Mouse (Mus musculus) cerebellum, adult 18-20 months (tissue): ENCODE measurements around the gene Tet2.
A peak's percentile ranks its signal among the peaks of the same experiment; 100 is the strongest.
"Not testable (repeated sequence)": the region's sequence is repeated elsewhere in the genome, so short reads cannot be mapped to it uniquely, and the experiment has no call there.

Experiments
- DNase-seq, 2 experiments: peaks; one replicate each; pipeline ENCODE4 v3.0.0; 2021

Tet2 gene

DNA sequence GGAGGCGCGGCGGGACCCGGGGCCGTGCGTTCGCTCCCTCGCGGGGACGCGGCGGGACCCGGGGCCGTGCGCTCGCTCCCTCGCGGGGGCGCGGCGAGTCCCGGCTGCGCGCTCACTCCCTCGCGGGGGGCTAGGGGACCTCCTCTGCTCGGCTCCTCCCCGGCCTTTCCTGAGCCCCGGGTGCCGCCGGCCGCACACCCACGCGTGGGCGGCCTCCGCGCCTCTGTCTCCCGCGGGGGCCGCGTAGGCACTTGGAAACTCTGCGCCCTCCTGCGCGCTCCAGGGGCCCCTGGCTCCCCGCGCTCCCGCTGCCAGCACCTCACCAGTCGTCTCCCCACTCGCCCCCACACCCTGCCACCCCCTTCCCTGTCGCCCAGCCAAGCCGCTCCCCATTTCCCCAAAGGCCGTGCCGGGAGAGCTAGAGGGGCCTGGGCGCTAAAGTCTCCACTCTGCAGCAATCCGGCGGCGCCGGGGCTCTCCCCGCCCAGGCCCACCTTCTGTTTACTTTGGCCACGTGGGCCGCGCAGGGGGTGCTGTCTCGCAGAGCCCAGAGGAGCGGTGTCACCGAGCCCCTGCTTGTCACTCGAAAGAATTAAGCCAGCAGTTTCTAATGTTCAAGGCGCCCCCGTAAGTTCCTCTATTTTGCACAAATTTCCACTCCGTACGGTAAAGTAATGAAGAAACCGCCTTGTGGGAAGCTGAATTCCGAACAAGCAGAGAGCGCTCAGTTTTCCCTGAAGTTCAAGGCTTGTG, at the start of gene Tet2:
TSS of gene Tet2 (minus strand) at position 589 of the 753 bp plus-strand sequence.
- DNase-seq = peak in 1 of 2 experiments; percentile 53

DNA sequence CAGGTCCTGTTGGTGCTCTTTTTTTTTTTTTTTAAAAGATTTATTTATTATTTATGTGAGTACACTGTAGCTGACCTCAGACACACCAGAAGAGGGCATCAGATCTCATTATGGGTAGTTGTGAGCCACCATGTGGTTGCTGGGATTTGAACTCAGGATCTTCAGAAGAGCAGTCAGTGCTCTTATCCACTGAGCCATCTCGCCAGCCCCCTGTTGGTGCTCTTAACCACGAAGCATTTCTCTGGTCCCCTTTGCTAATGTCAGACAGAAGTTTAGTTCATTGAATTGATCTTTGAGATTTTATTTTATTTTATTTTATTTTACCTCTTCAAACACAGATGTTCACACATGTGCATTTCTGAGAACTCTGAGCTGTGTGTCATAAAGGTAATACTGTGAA, 48.1 kb upstream of the Tet2 start:
- DNase-seq = not testable (repeated sequence)

DNA sequence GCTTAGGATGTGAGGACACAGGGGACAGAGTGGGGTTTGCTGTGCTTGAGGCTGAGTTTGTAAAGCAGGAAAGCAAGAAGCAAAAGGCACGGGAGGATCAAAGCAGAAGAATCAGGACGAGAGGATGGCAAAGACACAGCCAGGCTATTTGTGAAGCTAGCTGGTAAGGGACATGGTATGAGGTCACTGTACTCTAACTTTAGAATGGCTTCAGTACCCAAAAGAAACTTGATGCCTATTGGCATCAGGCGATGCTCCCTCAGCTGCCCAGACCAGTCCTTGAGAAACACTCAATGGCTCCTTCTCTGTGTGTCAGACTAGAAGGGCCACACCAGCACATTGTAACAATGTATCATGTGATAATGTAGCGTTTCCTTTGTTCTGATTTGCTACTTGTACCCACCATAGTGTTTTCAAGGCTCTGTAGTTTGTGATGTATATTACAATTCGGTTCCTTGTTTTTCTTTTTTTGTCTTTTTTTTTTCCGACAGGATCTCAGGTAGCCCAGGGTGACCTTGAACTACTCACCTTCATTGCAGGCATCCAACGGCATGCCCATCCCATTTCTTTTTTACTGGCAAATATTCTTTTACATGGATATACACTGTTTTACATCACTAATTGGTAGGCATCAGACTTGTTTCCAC, 45.7 kb upstream of the Tet2 start:
- no peak for DNase-seq

DNA sequence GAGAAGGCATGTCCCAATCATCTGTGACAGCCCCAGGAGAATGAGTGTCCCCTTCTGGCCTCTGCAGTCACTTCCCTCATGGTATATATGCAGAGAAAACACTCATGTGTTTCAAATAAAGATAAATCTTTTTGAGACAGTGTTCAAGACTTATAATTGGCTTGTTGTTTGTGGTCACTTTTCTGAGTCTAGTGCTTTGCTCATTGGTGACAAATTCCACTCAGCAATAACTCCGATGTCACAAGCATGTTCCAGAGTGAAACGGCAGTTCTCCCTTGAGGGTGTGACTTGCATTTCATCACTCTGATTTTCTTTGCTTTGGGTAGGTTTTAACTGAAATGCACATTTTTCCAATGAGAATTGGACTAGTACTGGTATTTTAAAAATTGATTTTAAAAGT, 40.1 kb upstream of the Tet2 start:
- no peak for DNase-seq

DNA sequence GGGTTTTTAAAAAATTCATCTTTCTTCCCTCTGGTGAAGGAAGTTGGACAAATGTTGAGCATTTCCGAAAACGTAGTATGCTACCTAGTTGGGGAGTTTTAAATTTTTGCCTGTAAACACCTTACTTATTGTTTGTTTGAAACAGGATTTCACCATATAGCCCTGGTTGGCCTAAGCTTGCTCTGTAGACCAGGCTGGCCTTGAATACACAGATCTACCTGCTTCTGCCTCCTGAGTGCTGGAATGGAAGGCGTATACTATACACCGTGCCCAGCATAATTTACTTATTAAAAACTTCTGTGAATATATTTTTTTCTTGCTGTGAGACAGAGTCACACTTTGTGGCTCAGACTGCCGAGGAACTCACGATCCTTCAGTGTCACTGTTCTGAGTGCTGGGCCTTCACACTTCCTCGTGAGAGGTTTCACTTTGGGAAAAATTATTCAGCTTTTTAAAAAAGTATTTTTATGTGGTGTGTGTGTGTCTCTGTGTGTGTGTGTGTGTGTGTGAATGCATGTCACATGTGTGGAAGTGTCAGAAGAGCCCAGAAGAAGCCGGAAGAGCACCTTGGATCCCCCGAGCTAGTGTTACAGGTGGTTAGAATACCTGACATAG, 38.6 kb upstream of the Tet2 start:
- no peak for DNase-seq

DNA sequence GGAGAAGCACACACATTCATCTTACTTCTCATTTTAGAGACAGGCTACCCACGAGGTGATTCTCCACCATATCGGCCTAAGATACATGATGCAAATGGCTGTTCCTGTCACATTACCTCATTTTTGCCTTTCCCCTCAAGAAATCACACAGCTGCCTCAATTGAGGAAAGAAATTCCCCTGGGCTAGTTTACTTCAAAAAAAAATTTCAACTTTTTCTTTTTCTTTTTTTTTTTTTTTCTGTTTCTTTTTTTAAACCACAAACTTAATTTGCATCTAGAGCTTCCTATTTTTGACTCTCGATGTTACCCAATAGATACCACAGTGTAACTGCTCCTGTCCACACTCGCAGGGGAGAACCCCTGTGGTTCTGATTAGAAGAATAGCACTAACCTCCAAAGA, 38.0 kb upstream of the Tet2 start:
- no peak for DNase-seq

DNA sequence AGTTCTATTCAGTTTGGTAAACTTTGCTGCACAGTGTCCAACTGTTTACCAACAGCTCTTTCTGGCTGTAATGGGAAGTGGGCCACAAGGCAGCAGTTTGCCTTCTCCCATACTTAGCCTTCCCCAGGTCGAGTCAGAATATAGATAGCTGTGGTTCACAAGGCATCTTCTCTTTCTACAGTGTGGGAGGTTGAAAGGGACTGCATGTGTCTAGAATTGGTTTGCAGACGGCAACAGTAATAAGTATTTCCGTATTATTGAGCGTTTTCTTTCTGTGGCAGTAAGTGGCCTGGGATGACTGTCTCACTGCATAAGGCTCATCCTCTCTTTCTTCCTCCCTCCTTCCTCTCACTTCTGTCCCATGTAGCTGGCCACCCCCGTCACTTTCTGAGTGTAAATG, 37.2 kb upstream of the Tet2 start:
- no peak for DNase-seq

DNA sequence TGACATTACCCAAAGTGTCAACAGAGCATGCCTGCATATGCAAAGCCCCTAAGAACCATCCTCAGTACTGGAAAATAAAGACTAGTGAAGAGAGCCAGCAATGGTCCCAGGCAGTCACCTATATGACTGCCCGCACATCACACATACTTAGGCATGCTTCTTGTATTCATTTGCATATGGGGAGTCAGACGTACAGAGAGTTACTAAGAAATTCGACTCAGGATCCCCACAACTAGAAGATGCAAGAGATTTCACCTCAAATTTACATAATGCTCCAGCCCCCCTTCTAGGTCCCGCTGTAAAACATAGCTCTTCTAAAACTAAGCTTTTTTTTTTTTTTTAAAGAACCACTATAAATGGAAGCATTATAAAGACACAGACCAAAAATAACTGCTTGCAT, 36.6 kb upstream of the Tet2 start:
- no peak for DNase-seq

DNA sequence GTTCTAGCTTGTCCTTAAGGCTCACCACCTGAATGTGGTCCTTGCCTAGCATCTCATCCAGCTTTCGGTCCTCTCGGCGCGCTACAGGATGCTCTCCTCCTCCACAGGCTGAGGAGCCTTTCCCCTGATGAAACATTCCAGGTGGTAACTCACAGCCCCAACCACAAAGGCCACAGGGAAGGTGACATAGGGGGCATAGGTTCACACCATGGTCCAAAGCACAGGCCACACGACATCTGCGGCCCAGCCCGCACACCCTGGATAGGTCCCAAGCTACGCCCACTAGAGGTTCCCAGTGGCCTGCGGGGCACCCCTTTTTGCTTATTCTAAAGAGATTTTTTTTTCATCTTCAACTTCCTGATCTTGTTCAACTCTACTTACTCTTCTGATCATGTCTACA, 34.7 kb upstream of the Tet2 start:
- no peak for DNase-seq

DNA sequence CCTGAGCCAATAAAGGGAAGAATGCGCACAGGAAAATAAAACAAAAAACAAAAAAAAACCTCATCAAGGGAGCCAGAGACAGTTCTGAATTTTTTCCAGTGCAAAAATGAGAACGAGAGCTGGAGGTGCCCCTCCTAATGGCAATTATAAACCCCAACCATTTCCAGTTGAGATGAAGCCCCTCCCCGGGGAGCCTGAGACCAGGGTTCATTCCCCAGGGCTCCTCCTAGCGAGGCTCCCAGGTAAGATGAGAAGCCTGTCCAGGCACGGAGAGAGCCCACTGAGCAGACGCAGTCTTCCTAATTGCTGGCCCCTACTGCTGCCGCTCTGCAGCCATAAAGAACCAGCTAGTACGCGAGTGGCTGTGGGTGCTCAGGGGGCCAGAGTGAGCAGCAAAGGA, 34.2 kb upstream of the Tet2 start:
- no peak for DNase-seq

DNA sequence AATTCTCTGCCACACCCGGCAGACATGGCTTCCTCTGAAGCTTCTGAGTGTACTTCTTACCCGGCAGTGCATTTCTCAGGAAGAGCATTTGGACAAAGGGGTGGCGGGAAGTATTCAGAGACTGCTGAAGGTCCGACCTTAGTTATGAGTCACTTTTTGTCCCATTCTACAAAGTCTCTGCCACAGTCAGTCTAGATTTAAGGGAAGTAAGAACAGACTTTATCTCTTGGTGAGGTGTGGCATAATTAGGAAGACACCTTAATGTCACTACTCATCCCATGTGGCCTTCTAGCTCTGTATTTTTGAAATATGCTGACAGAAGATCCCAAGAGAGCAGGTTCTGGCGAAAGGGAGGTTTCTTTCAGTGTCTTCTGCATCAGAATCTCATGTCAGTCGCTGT, 30.0 kb upstream of the Tet2 start:
- no peak for DNase-seq

DNA sequence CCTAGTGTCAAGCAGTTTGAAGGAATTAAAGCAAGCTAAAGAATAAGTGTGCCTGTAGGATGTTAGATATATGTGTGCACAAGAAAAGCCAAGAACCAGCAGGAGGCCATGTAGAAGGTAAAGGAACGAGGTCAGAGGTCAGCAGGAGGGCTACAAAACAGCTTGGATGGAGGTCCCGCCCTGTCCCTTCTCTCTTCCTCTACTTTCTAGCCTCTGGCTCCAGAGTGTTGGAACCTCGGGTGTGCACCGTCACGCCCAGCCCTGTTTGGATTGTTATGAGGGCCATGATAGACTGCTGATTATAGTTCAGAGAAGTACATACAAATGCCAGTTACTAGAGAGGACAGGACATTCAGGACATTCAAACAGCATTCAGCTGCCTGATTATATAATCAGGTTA, 27.0 kb upstream of the Tet2 start:
- DNase-seq = no peak

DNA sequence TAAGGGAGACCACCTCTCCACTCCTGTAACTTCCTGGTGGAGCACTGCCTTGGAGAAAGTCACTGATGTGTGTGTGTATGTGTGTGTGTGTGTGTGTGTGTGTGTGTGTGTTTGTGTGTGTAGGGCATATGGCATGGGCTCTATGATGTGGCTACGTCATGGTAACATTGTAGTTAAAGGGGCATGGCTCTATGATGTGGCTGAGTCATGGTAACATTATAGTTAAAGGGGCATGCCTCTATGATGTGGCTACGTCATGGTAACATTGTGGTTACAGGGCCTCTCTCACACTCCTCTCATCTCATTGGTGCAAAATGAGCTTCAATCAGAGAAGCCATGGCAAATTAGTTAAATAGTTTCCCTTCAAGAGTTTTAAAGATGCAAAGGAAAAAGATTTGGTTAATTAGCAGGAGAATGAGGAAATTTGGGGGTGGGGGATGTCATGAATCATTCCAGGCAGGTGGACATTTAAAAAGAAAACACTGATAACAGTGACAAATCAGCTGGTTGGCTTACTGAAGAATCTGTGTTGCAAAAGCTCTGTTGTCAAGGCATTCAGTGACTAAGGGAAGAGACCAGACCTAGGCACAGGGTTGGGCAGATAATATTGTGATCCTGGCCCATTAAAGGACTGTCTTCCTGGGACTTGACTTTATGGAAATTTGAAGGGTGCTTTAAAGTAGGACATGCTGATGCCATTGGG, 18.7 kb upstream of the Tet2 start:
- DNase-seq = no peak

DNA sequence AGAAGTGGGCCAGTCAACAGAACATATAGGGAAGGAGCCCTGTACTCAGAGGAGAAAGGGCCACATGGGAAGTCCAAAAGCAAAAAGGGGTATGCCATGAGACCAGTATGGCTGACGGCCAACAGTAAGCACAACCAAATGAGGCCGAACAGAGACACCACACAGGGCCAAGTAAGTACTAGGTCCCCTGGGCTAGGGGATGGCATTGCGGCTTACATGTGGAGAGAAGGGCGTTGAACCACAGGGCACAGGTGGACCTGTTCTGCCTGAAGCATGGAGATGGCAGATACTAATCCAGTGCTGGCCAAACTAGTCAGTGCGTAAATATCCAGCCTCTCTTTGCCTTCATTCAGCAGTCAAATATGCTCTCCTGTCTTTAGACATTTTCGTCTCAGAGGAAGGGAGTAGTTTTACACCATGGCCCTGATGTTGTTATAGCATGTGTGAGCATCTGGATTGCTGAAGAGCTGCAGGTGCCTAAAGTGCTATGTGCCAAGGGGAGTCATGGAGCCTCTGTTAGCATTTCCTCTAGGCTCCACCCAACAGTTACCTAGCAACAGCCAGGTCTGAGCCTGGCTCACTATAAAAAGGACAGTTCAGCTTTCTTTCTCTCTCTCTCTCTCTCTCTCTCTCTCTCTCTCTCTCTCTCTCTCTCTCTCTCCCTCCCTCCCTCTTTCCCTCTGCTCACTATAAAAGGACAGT, 14.6 kb upstream of the Tet2 start:
- no peak for DNase-seq

DNA sequence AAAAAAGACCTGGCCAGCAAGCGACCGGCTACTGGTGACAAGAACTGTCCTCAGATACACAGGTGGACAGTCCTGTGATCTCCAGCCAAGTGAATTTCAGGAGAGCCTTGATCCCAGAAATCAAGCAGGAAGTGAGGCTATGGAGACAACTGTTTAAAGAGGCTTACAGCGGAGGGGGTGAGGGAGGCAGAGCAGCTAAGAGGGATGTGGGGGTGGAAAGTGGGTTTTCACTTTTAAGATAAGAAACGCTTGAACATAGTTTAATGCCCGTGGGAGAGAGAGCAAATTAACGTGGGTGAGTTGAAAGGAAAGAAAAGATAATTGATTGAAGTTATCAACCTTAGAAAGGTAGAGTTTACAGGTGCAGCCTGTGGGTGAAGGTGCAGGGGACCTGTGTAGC, 12.7 kb upstream of the Tet2 start:
- DNase-seq = no peak

DNA sequence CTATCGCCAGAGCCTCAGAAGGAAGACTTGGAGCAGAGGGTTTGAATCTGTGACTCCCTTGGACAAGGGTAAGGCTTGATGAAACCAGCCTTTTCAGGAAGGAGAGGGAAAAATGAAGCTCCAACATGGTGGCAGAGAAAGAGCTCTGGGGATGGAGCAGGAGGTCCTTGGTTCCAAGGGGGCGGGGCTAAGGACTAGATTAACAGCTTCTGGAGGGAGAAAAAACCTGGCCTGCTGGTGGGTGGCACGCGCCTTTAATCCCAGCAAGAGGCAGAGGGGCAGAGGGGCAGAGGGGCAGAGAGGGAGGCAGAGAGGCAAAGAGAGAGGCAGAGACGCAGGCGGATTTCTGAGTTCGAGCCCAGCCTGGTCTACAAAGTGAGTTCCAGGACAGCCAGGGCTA, 12.2 kb upstream of the Tet2 start:
- DNase-seq = no peak

DNA sequence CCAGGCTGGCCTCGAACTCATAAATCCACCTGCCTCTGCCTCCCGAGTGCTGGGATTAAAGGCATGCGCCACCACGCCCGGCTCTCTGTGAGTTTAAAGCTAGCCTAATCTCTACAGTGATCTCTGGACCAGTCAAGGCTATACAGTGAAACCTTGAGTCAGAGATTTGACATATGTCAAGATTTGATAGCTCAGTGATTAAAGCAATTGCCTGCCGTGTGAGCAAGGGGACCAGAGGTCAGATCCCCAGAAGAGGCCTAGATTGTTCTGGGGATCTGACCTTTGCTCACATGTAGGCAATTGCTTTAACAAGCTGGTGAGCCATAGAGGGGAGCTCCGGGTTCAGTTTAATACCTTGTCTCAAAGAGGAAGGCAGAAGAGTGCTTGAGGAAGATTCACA, 10.4 kb upstream of the Tet2 start:
- DNase-seq = no peak

DNA sequence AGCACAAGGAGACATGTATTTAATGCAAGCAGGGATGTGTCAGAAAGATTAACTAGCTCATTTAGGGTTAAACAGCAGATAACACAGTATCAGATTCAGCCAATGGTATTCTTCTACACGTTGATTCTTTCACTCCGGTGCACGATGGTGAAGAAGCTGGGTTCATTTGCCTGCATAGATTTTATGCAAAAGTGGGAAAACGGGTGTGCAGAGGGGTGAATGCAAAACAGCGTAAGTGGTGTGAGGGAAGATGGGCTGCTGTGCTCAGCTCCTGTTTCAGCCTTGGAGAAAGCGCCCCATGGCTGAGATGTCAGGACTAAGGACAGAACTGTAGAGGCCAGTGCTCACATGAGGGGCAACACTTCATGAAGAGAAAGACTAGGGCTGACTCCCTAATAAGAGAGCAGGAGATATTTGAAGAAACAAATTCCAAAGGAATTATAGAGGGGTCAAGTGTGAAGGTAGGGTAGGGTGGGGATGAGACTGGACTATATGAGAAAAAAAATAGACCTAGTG, 9.7 kb upstream of the Tet2 start:
- no peak for DNase-seq

DNA sequence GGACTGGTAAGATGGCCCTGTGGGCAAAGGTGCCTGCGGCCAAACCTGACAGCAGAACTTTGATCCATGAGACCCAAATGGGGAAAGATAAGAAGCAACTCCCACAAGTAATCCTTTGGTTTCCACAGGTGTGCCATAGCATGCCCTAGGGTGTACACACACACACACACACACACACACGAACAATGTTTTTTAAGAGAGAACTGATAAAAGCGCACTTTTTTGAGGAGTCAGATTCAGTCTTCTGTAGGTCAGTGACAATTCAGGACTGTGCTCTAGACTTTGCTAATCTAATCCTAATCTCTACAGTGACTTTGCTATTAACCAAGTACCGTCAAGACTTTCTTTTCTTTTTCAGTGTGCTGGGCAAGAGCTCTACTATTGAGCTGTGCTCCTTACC, 9.2 kb upstream of the Tet2 start:
- no peak for DNase-seq

DNA sequence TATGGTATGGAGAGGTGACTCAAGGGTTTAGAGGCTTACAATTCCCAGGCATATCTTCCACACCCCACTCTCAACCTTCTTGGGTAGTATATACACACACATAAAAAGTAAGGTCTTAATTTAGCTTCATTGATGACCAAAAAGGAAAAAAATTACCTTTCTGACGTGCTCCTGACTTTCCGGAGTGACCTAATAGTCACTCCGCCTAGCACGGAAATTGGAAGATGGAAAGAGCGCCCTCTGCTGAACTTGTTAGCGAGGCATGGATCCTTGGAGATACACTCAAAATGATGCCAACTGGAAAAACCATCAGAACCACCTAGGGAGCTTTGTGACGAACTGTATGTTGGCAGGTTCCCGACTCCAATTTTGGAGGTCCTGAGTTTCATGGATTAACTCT, 7.0 kb upstream of the Tet2 start:
- peak; percentile 18 to 25 for DNase-seq

DNA sequence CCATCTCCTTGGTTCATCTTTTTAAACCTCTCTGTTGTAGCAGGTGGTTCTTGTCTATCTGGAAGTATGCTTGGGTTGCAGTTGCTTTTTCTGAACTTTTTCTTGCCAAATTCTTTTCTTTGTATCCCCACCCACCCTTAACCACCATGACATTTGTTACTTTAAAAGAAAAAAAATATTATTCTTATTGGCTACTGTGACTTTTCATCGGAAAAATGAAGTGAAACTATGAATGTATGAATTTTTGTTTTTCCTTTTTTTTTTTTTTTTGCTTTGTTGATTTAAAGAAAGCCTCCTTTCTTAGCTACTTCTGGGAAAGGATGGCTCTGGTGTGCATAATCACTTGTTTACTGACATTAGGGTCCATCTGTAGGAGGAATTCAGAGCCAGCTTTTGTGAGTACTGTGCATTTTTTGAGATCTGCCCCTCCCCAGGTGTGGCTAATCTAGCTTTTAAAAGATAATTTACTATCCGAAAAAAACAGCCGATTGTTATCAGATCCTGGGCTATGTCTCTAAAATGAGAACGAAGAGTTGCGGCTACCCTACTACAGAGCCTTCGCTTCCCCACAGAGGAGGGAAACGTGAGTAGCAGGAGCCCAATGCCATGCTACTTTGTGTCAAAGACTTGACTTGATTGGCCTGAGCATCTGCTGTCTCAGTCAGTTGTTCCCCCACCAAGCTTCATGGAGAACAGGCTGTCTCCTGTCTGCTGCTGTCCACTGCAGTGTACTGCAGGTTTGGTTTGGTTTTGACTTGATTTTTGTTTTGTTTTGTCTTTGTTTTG, 4.6 kb upstream of the Tet2 start:
- no peak for DNase-seq

DNA sequence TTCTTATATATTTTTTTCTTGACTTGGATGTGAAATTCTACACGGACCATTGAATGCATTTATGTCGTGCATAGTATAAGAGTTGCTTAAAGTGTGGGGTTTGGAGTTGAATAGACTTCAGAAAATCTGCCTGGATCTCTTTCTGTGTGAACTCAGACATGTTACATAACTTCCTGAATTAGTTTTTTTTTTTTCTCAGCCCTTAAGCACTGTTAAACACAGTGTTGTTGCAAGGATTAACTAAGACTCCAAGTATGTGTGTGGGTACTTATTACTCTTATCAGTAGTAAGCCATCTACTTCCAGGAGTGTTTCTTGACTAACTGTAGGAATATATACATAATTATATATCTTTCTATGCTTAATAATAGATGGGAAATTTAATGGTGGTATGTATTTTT, 3.7 kb upstream of the Tet2 start:
- no peak for DNase-seq
